ENCODE assay signal across 18 mouse cellular contexts in genomic region chr5:73112331-73112730, GRCm38 (mm10).
"Had no signal": no experiment of that assay in that cellular context is flagged by ENCODE, and none has a peak within 500 bp of the region (broad histone marks: within the 10 kb centered on the region; RNA-seq: fewer than 3 reads in every experiment).

No protein-coding gene starts in this region.

- ATAC-seq: midbrain, embryonic 16.5 days had no signal

- H3K9me3 ChIP-seq: midbrain, embryonic 10.5 days; midbrain, embryonic 12.5 days; neural tube, embryonic 13.5 days; neural tube, embryonic 15.5 days had no signal

- H3K4me1 ChIP-seq: midbrain, embryonic 12.5 days; neural tube, embryonic 13.5 days; neural tube, embryonic 15.5 days had no signal

- H3K4me2 ChIP-seq: lung, embryonic 14.5 days; midbrain, embryonic 12.5 days; neural tube, embryonic 13.5 days; neural tube, embryonic 15.5 days had no signal

- H3K27ac ChIP-seq: midbrain, embryonic 10.5 days; midbrain, embryonic 12.5 days; neural tube, embryonic 13.5 days; neural tube, embryonic 15.5 days had no signal

- H3K27me3 ChIP-seq: midbrain, embryonic 12.5 days; neural tube, embryonic 13.5 days; neural tube, embryonic 15.5 days had no signal

- H3K9ac ChIP-seq: lung, embryonic 14.5 days; midbrain, embryonic 12.5 days; neural tube, embryonic 13.5 days; neural tube, embryonic 15.5 days had no signal

- DNase-seq: lung, embryonic 14.5 days; lung, postnatal 10 days; lung, postnatal 4 days; midbrain, embryonic 14.5 days; retina, postnatal 1 day; right cerebral cortex, adult 18-20 months; right cerebral cortex, postnatal 25 days; right cerebral cortex, postnatal 4 days; spleen, adult 18-20 months; thymus, adult 18-20 months; thymus, postnatal 14 days; thymus, postnatal 36 days had no signal

- H3K4me3 ChIP-seq: midbrain, embryonic 10.5 days; midbrain, embryonic 12.5 days; myocyte; neural tube, embryonic 13.5 days; neural tube, embryonic 15.5 days had no signal
